Mouse (Mus musculus) inflammation-experienced regulatory T-cells, adult 6 months (primary cell): ENCODE measurements around the gene Best1. TPM values are rescaled to one million over a fixed set of nuclear protein-coding genes. Genes with fewer than 3 reads are reported as not detected.

Experiments used
- ATAC-seq: one replicate; pipeline ENCODE4 v1.8.0; 2017
- polyA plus RNA-seq, 3 experiments: library from polyadenylated mRNA; unstranded; fragments of 100-300 nt; shearing (Covaris generic); gene quantifications; one replicate each; pipeline ENCODE4 v1.2.1; 2017

The Best1 gene
- polyA plus RNA-seq, 3 experiments from 2014 or later: 0.21 TPM; not detected in 2

DNA sequence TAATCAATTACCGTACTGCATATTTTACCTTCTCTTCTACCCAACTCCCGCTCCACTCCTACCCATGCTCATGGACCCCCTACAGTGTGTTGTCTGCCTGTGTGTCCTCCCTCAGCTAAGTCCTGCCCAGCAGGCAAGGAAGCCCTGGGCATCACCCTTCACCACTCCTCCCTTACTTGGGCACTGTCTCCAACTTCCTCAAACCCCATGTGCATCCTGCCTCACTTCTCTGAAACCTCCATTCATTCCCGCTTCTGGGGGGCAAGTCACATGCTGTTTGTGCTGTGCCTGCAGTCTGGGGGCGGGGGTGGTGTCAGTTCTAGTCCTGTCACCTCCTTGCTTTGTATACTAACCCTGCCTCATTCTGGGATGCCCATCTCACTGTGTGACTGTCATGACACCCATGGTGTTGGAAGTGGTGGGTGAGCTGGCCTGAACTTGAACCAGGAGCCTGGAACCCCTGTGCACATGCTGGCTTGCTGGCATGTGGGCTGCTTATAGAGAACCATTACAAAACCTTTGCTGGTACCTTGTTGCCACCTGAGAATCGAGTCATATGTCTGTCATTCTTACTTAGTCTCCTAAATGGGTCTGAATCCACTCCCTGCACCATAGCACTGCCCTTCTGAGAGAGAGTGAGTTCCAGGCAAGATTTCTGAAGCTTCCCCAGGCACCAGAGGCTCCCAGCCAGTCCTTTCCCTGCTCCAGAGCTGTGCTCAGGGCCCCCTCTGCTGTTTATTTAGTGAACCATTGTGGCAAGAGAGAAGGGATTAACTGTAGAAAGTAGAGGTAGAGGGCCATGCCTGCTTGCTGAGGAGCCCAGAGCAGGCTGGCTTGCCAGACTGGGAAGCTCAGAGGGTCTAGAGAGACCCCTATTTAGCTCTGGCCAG is 21.2 kb upstream of the Best1 start:
- no peak for ATAC-seq

- no peak for ATAC-seq
These were observed 20.5 kb upstream of the Best1 start for GRCm38 (mm10) chr19:10021981-10022380.

DNA sequence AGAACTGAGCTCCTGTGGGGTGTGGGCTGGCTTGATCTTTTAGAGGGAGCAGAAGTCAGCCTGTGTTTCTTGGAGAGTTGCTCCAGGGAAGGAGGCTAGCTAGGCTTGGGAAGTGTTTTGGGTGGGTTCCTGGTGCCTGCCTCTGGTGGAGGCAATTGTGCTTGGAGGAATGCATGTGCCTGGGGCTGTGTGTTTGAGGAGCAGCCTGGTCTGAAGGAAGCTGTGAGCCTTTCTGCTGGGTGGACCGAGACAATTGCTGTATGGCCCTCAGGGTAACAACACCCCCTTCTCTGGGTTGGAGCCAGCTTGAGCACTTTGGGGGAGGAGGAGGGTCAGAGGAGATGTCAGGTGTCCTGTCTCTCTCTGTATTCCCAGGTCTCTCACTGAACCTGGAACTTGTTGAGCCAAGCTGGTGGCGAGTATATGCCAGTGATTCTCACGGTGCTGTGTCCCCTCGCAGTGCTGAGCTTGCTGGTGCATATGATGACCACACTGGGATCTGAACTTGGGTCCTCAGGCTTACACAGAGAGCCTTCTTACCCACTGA is 17.9 kb upstream of the Best1 start:
- ATAC-seq: no peak

DNA sequence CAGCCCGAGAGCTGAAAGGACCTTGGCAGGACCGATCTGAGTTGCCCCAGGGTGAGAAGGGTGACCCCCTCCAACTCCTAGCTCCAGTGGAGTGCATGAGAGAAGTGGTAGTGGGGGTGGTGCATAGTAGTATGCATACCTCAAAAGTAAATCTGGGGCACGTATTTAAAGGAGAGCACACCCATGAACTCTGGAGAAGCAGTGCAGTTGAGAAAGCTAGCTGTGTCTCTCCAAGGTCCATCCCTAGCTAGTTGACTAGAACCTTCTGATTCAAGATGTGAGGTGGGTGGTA is 17.0 kb upstream of the Best1 start:
- no peak for ATAC-seq

DNA sequence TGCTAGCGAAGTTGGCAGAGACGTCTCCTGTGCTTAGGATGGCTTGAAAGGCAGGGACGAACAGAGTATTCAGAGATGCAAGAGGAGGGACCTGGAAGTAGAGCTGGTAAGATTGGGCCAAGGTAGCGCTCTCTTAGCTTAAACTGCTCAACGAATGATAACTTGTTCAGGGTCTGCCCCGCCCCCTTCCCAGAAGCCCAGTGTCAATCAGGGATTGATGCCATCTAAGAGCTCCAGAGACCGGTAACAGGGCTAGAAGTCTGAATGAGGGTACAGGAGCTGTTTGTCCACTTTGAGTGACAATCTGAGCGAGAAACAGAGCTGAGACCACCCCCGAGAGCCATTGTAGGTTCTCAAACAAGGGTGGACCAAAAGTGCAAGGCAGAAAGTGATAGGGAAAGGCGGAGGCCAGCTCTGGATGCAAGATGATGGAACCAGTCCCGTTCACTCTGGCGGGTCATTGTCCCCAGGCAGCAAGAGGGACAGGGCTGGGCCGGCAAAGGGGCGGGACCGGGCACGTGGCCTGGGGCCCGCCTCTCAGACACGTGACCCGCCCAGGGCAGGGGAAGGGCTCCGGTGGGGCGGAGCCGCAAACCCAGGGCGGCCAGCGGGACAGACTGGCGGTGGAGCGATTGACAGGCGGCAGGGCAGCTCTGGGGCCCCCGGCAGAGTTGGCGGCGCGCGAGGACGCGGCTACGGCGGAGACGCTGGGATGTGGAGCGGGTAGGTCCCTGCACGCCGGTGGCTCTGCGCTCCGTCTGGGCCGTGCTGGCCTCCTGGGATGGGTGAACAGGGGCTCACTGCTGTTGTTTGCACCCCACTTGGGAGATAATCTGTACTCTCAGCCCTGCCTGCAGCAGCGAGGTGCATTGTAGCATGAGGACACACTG is 16.4 kb upstream of the Best1 start:
- ATAC-seq: no peak

DNA sequence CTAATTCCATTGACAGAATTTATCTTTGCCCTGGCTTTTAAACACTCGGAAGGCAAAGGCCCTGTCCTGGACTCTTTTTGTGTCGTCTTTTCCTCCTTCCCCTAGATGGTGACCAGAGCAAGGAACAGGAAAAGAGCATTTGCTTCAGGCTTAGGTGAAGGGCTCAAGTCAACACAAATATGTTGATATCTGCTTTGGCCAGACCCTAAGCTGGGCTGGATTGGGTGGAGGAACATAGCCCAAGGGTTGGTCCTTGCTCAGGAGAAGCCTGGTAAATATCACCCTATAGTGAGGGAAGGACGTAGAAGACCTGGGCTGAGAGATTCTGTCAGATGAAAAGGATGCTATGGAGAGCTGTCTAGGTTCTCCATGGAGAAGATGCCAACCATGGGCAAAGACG is 14.7 kb upstream of the Best1 start:
- ATAC-seq: no peak

DNA sequence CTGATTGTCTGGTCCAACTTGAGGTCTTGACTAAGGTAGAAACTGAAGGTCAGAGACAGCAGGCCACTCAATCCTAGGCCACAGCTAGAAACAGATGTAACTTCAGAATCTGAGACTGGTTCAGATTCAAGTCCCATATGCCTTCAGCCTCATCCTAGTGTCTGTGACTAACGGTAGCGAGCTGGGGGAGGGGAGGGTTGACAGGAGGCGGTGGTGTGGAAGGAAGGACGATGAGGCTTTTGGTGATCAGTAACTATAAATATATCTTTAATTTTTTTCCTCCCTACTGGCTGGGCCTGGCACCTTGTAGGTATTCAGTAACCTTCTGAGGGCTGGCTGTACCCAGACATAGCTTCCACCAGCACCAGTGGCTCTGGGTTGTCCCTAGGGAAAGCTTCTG is 14.0 kb upstream of the Best1 start:
- ATAC-seq: no peak

- ATAC-seq: no peak
These were observed 13.4 kb upstream of the Best1 start for GRCm38 (mm10) chr19:10014824-10015223.

DNA sequence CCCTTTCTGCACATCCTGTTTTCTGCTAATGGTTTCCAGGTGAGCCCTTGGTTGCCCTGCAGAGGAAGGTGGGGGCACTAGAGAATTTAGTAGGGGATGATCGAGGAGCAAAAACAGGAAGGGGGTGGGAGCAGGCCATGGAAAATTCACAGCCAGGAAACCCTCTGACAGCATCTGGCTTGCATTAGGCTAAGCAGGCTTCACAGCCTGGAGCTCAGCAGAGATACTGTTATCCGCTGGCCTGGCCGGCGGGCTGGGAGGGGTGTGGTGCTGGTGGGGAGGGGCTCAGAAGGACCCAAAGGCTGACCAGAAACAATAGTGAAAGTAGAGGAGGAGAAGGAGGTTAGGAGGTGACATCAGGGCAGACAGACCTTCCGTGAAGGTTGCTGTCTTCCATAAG is 12.5 kb upstream of the Best1 start:
- no peak for ATAC-seq

GRCm38 (mm10) chr19:10013348-10013747 is 11.9 kb upstream of the Best1 start:
- no peak for ATAC-seq

DNA sequence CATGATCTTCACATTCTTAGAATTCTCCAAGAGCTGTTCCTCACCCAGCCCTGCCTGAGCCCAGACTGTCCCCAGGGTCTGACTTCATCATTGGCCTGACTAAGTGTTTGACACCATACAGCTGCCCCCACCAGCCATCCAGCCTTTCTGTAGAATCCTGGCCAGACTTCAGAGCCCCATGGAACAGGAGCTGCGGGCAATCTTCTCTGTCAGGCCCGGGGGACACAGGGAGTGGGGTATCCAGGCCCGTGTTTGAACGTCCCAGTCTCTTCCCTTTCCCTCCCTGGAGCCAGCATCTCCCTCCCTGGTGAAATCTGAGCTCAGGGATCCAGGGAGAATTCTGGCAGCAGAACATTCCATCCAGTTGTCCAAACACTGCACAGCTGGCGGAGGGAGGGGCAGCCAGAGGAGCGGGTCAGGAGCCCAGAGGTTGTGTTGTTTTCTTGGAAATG is 11.4 kb upstream of the Best1 start:
- no peak for ATAC-seq

- ATAC-seq: no peak
These were observed 10.0 kb upstream of the Best1 start for GRCm38 (mm10) chr19:10011408-10011807.

- no peak for ATAC-seq
These were observed 2.3 kb upstream of the Best1 start for GRCm38 (mm10) chr19:10003696-10004095.

DNA sequence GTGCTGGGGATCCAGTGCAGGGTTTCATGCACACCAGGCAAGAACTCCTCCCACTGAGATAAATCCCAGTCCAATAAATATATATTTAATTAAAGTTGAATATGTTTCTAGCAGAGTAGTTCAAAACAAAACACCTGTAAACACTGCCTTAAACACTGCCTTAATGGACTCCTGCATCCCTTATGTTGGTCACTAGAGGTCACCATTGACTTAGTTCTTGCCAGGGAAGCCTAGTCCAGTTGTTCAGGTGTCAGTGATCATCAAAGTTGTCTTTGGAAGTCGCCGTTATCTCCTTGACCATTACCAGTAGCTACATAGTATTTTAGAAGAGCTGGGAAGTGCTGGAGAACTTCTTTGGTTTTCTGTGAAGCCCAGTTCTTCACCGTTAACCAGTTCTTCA is 1.1 kb downstream of the Best1 start:
- ATAC-seq: no peak

DNA sequence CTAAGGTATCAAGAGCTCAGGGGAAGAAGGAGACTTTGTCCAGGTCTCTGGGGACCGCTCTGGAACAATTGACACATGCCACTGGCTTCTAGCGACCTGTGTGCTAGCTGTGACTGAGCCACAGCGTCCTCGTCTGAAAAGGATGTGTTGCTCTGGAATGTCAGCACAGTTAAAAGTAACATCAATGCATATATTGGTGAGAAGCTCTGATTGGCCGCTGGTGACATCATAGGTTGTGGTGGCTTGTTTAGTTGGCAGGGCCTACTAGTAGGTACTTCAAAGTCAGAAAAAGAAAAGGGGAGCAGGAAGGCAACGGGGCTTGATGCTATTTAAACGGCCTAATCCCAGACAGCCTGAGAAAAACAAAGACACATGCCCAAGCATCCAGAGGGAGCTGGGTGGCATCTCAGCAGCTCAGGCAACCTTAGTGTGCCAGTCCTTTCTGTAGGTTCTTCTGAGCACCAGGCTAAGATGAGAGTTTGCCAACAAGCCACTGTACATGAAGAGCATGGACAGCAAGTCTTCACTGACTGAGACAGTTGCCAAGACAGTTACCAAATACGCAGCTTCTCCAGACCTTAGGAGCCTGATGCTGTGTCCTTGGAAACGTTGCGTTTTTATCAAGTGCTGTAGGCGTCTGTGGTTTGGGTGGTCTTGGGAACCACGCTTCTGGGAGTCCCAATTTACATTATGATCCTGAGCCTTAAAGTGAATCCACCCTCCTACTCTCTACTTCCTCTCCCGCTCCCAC is 2.5 kb downstream of the Best1 start:
- no peak for ATAC-seq

DNA sequence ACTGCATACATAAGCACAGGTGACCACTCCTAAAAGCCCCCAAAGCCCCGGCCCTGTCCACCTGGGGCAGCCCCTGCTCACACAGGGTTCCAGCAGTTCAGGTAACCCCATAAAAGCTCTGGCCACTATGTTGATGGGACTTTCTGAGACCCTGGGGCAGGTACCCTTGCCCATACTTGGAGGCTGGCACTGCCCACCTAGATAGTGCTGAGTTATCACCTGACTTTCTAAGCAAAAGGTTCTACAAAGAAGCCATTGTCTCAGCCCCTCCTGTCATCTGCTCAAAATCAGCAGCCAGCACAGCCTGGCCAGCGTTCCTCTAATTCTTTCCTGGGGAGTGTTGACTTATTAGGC is 3.4 kb downstream of the Best1 start:
- no peak for ATAC-seq

DNA sequence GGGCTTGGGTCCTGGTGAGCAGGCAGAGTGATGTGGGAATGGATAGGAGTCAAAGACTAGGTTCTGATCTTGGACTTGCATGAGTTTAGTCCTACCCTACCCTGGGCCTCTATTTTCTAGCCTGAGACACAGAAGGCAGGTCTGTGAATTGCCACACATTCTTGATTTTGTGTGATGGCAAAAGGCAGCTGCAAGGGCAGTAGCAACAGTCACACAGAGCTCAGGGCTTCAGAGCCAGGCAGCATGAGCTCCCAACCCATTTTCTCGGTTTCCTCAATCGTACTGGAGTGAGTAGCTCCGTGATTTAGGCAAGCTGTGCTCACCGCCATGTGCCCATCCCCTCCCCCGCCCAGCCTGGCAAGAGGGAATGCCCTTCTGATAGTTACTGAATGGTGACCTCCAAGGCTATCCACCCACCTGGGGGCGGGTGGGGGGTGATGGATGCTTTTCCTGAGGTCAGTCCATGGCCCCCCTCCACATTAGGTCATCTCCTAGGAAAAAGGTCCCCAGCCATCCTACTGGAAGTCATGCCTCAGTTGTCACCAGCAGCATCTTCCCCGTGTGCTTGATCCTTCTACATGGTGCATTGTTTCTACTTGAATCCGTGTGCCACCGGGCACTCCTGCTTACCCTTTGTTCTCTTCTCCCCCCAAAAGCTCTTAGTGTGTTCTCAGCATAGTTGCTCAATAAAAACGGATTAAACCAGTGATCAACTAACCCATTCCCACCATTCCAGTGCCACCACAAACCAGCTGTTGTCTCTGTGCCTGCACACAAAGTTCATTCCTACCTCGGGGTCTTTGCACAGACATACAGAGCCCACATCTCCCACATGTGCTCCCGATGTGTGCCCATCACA is 4.0 kb downstream of the Best1 start:
- ATAC-seq: no peak

DNA sequence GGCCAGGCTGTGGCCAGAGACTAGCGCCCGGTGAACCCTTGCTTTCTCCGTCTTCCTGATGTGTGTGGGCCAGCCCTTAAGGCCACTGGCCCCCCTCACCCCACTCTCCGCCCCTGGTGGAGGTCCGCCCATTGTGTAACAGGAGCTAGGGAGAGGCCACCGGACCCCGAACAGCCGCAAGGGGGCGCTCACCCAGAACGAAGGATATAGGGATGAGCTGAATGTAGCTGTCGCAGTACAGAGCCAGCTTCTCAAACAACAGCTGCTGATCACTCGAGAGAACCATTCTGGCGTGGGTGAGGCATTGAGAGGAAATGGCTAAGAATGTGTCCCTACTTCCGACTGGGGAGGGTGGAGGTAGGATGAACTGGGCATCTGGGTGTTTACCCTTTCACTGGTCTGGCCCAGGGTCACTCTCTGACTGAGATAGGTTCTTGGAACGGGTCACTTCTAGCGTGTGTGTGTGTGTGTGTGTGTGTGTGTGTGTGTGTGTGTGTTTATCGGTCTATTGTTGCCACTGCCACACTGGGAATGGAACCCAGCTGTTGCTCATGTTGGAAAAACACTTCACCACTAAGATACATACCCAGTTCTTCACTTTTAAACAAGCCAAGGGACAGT is 8.3 kb downstream of the Best1 start:
- ATAC-seq: peak; percentile 56

- no peak for ATAC-seq
These were observed 9.1 kb downstream of the Best1 start for GRCm38 (mm10) chr19:9992011-9992958.

DNA sequence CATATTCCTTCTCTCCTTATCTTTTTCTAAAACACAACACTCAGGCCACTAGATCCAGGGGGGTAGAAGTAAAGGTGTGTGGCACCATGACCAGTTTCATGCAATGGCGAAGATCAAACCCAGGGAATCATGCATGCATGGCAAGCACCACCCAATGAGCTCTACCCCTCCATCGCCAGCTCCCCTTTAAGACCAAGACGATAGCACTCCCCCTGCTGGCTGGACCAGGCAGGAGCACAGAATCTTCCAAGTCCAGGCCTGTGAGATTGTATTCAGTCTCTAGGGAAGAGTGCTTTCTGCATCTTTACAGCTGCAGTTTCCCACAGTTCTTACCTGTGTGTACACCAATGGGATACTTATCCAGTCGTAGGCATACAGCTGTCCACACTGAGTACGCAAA is 10.1 kb downstream of the Best1 start:
- peak; percentile 66 for ATAC-seq
